Mouse (Mus musculus) adrenal gland (tissue): ENCODE measurements at regions not wholly inside any gene's neighbourhood (a gene's known extent, or its start where the extent isn't known, plus 50 kb on each side); places are given as distances from the start of the nearest gene placed in this dataset.

ENCODE experiments used
- intact Hi-C: fragments of 180-260 bp; cut with DNase I; formaldehyde crosslinking; loops from one replicate; pipeline ENCODE4 v1.15.1; 2025

GRCm38 (mm10) chr6:51698244-51698643 is 174.5 kb downstream of the Snx10 start:
- intact Hi-C loops: no loop called here

GRCm38 (mm10) chr6:51701253-51702020 is 177.7 kb downstream of the Snx10 start:
- intact Hi-C loops: no loop called here

GRCm38 (mm10) chr6:51702456-51703171 is 178.9 kb downstream of the Snx10 start:
- intact Hi-C loops: no loop called here

- intact Hi-C loops: no loop called here
Measured at GRCm38 (mm10) chr6:51708011-51708410, 184.3 kb downstream of the Snx10 start.

GRCm38 (mm10) chr6:51708668-51709339 is 185.1 kb downstream of the Snx10 start:
- intact Hi-C loops: no loop called here

- intact Hi-C loops: no loop called here
Measured at GRCm38 (mm10) chr6:51709340-51710067, 185.8 kb downstream of the Snx10 start.

GRCm38 (mm10) chr6:51710153-51710552 is 186.5 kb downstream of the Snx10 start:
- intact Hi-C loops: no loop called here

GRCm38 (mm10) chr6:51710926-51711615 is 187.4 kb downstream of the Snx10 start:
- intact Hi-C loops: no loop called here

GRCm38 (mm10) chr6:51711616-51711970 is 187.9 kb downstream of the Snx10 start:
- intact Hi-C loops: no loop called here

GRCm38 (mm10) chr6:51715158-51715840 is 191.6 kb downstream of the Snx10 start:
- intact Hi-C loops: no loop called here

- intact Hi-C loops: no loop called here
Measured at GRCm38 (mm10) chr6:51717386-51717785, 193.7 kb downstream of the Snx10 start.

- intact Hi-C loops: loop anchor here (5.0 to 10.0 kb wide), 2 partner anchors 108 to 134 kb away; no protein-coding TSS in a partner anchor
Measured at GRCm38 (mm10) chr6:51720705-51721104, 197.0 kb downstream of the Snx10 start.

- intact Hi-C loops: loop anchor here (5.0 to 10.0 kb wide), 2 partner anchors 111 to 132 kb away; no protein-coding TSS in a partner anchor
Measured at GRCm38 (mm10) chr6:51723053-51723452, 199.4 kb downstream of the Snx10 start.

GRCm38 (mm10) chr6:51727191-51727590 is 203.5 kb downstream of the Snx10 start:
- intact Hi-C loops: loop anchor here (10.0 kb wide), 1 partner anchor 128 kb away; no protein-coding TSS in a partner anchor

- intact Hi-C loops: loop anchor here (10.0 kb wide), 1 partner anchor 126 kb away; no protein-coding TSS in a partner anchor
Measured at GRCm38 (mm10) chr6:51728816-51729562, 205.3 kb downstream of the Snx10 start.

- intact Hi-C loops: no loop called here
Measured at GRCm38 (mm10) chr6:51730564-51731351, 207.1 kb downstream of the Snx10 start.

GRCm38 (mm10) chr6:51732298-51732895 is 208.7 kb downstream of the Snx10 start:
- intact Hi-C loops: no loop called here

GRCm38 (mm10) chr6:51736051-51736450 is 212.3 kb downstream of the Snx10 start:
- intact Hi-C loops: no loop called here
